Mouse (Mus musculus): ENCODE data around the gene Wscd2. TPM values are rescaled to one million over a fixed set of nuclear protein-coding genes. Genes with fewer than 3 reads are reported as not detected.

Gene Wscd2
- total RNA-seq, 2 experiments from 2014 or later, result 2.7 to 4.6 TPM

DNA sequence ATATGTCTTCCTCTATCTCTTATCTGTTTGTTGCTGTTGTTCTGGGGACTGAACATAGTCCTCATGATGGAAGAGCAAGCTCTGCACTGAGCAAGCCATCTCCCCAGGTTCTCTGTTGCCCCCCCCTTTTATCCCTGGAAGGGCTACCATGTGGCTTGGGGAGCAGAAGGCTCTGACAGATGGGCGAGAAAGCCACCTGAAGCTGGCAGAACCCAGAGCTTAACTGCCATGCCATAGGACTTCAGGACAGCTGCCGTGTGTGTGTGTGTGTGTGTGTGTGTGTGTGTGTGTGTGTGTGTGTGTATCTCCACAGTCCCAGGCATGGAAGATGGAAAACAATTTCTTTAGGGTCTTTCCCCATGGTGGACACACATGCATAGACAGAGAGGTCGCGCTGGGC is 128.6 kb downstream of the Wscd2 start:
- DNase-seq, result no peak

DNA sequence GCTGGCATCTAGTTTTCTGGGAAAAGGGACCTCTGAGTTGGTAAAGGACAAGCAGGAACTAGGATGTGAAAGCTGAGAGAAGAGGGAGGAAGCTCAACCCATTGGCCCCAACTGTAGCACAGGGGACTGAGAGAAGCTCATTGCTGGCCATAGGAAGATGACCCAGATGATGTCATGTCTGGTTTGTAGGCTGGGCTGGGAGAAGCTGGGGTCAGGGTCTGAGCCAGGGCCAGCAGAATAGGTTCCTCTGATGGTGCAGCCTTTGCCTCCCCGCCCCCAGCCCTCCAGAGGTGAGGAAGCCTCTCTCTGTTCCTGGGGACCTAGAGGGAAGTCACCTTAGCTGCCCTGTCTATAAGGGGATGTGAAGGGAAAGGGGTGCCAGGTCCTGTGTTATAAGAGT is 129.0 kb downstream of the Wscd2 start:
- no peak for DNase-seq

DNA sequence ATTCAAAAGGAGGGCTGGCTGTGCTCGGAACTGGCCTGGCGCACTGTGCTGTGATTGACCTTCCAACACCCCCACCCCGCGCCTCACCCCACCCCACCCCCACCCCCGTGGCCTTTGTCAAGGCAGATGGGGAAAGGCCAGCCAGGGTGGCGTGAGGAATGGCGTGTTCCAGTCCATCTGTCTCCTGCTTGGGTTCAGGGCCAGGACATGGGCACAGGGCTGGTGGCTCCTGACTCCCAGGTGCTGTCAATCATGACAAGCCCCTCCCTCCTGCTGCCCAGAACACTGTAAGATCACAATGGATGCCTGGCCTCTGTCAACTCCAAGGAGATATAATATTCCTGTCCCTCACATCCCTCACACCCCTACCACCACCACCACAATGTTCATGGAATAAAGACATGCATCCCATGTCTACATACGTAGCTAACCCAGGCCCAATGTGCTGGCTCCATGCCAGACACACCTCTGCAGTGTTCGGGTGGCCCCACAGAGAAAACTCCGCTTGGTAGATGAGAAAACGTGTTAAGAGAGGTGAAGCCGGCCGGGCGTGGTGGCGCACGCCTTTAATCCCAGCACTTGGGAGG is 130.1 kb downstream of the Wscd2 start:
- no peak for DNase-seq

DNA sequence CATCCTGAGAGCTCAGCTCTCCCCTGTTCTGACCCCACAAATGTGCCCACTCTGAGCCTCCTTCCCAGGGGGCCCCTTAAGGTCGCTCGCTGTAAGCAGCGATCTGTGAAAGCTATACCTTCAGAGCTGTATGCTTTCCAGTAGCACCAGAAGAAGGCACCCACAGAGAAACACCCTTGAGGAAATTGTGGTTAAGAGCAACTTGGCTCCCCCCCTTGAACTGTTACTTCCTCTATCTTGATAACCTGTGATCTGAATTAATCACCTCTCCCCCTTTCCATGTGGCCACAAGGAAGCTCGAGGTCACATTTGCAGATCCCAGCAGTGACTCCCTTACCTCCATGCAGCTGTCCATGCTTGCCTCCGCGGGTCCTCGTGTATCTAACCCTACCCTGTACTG is 130.9 kb downstream of the Wscd2 start:
- DNase-seq, result no peak

DNA sequence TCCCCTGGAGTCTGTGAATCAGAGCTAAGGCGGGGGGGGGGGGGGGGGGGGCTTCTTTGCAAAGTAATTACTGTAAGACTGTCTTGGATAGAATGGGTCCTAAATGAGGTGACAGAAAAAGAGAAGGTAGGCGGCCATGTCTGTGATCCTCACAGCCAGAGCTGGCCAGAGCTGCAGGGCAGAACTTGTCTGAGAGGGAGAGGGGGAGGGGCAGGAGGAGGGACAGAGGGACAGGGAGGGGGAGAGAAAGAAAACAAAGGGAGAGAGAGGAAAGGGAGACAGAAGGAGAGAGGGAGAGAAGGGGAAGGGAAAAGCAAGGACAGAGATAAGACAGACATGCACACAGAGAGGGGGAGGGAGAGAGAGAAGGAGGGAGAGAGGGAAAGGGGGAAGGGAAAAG is 132.9 kb downstream of the Wscd2 start:
- no peak for DNase-seq

DNA sequence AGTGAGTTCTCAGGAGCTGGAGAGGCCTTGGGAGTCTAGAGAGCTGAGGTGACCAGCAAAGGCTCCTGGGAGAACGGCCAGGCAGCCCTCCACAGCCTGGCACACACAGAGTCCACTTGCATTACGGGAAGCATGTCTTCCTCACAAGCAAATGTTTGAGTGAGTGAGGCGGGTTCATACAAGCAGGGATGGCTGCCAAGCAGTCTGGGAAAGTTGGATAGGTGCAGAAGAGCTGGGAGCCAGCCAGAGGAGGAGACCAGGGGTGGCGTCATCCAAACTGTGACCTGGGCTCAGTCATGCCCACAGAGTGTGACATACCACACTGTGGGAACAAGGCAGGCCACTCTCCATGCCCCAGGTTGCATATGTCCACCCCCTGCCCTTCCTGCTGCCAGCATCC is 134.9 kb downstream of the Wscd2 start:
- no peak for DNase-seq

DNA sequence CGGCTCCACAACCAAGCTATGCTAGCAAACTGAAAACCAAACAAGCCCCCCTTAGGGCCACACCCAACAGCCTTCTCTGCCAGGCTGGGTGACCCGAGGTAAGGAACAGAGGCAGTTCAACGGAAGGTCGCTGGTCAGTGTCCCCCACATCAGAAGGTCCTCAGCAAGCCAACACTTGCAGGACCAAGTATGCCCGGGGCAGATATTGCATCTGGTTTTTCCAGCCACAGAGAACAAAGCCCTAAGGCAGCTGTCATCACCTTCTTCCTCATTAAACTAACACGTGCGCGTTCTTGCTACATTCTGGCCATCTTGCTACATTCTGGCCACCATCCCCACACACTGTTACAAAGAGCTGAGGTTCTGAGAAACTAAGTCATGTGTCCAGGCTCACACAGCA is 136.2 kb downstream of the Wscd2 start:
- no peak for DNase-seq

DNA sequence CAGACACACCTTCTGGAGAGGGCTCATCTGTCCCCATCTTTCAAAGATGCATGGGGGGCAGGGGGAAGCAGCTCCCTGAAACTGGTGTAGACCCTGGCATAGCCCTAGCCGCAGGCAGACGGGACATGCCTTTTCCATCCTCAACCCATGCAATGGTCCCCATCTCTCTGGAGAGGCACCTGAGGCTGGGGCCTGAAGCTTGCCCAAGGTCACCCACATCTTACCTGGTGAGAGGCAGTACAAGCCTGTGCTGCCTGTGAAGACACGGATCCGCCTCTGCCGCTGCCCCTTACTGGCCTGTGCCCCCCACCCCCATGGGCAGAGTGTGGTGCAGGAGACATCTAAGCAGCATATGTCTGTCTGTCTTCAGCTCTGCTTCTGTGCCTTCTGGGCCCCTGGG is 136.9 kb downstream of the Wscd2 start:
- no peak for DNase-seq

DNA sequence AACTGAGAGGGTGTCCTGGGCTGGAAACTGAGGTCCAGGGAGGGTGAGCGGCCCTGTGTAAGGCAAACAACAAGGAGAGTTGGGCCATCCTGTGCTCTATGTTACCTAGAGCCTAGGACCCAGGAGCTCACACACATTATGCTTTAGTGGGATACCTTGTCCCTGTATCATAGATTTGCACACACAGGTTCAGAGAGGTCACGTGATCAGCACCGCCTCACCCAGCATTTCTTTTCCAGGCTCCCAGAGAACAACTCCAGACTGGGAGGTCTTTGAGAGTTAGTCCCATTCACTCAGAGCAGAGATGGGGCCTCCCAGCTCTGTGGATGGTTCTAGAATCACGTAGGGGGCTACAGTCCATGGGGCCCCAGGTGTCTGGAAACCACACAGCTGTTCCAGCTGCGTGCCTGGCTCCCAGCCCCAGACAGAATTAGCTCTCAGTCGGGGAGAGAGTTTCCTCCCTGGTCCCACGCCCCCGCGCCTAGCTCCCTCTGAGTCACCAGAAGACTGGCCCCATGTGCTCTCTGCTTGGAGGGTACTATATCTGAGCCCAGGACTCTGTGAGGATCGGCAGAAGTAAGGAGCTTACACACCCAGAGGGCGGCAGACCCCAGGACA is 137.8 kb downstream of the Wscd2 start:
- DNase-seq, result peak in 1 of 2 experiments; percentile 38

DNA sequence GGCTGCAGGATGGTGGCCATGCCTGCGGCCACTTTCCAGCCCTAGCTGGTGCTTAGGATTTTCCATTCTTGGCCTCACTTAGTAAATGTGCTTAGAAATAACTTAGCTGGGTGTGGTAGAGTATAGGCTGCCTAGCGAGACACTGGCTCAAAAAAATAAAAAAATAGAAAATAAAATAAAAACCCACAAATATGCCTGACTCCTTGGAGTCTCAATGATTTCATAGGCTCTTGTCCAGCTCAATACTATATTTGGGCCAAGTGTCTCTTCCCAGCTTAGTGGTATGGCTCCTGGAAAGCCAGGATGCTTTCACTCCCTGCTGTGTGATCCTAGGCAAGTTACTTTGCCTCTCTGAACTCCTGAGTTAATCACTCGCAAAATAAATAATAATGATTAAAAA is 139.1 kb downstream of the Wscd2 start:
- DNase-seq, result no peak

DNA sequence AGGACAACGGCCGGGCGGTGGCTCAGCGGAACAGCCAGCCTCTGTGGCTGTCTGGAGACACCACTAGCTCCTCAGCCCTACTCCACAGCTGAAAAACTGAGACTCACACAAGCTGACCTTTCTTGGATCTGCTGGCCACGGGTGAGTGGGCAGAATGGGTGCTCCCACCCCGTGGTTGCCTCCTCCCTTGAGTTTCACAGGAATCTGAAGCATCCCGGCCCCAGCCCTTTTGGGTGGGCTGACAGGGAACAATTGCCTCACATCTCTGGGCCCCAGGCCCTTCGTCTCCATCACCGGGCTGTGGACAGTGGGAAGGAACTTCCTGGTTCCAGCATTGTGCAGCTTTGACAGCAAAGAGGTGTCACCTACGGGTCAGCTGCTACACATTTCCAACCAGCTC is 140.0 kb downstream of the Wscd2 start:
- DNase-seq, result no peak

DNA sequence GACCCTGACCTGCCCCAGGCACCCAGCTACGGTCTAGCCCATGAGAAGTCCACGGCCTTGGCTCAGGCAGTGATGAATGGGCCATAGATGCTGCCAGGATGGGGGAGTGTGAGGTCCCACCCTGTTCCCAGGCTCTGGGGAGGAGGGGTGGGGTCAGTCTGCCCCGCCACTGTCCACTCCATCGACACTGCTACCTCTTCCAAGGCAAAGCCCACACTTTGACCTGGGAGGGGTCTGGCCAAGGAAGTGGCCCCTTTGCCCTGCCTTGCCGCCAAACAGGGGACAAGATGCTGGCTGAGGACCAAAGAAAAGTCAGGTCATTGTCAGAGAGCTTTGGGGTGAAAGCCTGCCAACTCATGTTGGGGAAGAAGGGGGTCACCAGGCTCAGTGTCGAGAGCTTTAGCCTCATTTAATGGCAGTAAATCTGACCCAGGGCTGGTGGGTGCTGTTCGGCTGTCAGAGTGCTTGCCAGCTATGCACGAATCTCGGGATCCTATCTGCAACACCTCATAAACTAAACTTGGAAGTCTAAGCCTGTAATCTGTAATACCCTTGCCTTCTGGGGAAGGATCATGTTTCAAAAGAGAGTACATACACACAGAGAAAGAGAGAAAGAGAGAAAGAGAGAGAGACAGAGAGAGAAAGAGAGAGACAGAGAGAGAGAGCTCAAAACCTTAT is 143.0 kb downstream of the Wscd2 start:
- peak in 1 of 2 experiments; percentile 58 for DNase-seq

DNA sequence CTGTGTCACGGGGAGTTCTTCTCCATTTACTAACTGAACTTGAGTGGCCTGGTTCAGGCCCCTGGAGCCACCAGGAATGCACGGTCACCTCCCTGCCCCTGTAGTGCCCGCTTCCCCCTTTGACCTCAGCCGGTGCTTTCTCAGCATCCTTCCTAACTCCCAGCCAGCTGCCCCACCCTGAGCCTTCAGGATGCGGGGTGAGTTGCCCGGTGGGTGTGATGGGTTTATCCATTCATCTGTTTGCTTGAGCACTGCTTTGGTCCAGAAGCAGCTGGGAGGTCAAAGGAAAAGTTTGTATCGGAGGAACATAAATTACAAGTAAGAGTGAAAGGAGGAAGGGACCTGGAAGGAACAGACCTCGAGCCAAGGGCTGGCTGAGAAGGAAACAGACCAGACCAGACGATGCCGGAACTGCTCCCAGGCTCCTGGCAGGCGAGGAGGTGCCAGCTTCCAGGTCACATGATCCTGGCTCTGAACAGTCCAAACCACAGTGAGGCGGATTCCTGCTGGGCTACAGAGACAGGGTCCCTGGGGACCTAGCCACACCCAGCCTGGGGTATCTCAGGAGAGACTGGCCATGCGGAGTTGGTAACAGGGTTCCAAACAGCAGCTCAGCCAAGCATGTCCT is 144.0 kb downstream of the Wscd2 start:
- DNase-seq, result peak; percentile 60 to 77

DNA sequence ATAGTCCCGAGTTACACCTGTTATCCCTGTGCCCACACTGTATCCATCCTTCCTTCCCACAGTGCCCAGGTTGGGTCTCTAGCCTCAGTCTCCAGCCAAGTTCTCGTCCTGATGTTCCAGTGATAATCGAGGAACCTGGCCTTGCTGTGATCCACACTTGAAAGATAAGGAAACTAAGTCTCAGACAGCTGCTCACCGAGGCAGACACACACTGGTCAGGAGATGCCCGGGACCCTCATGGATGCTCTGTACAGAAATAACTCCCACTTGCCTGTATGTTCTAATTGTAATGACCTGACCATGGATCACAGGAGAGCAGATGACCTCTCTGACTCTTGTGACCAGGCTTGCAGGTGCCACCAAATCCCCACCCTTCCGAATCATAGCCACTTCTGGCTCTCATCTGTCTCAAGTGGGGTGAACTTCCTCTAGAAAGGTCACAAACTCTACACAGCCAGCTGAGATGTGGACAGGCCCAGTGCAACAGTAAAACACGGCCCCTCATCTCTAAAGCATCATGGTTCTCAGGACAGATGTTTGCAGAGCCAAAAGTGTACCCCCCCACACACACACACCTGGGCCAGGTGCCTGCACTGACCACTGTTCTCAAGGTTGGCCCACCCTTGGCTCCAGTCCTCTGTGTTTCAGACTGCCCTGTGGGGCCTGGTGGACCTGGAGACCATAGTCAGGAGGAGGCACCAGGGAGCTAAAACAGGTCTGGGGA is 144.9 kb downstream of the Wscd2 start:
- no peak for DNase-seq

DNA sequence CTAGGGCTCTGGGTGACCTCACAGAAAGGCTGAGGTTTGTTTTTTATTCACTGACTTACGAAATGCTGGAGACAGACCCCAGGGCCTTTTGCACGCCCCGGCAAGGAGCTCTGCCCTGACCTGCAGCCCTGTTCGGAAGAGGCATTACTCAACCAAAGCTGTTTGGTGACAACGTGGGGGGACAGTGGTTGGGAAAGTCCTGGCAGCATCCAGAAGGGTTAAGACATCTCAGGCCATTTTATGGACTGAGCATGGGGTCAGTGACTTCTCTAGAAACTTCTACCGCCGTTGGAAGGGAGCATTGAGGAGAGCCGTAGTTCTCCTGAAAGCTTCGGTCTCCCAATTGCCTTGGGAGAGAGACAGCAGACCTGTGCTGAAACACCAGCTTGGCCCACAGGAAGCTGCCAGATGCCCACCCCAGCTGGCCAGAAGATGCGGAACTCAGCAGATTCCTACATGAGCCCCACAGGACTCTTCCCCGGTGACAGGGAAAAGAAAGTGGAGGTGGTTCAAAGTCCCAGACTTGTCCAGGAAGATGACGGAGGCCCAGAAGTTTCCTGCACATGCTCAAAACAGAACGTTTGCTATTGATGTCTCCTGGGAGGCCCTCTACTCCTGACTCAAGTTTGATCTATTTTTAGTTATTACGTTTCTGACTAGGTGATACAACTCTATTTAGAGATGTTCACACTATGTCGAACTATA is 145.9 kb downstream of the Wscd2 start:
- DNase-seq, result no peak

DNA sequence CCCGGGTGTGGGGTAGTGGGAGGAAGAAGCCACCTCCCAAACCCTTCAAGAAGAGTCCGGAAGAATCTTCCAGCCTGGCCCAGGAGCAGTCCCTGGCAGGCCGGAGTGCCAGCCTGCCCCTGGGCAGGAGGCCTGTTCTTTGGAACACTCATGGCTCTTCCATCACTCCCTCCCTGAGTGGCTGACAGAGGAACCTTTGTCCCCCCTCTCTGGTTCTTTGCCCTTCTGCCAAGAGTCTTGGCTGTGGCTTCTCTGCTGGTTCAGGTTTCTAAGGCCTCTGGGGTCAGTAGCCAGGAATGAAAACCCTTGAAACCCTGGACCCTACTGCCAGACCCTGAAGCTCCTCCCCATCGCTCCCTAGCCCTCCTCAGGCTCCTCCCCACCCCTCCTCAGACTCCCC is 147.5 kb downstream of the Wscd2 start:
- no peak for DNase-seq

DNA sequence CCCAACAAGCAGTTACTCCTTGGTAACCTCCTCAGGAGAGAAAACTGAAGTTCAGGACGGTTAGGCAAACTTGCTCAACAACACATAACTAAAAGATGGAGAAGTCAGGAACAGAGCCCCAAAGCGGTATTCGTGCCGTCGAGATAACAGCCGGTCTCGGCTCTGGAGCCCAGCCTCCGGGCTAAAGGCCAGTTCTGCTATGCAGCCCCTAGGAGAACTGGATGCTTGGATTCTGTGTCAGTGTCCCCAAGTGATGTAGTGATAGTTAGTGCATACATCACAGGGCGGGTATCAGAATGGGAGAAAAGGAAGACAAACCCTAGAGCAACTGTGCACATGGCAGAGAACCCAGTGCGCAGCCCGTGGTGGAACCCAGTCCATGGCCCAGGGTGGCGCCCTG is 147.9 kb downstream of the Wscd2 start:
- no peak for DNase-seq

DNA sequence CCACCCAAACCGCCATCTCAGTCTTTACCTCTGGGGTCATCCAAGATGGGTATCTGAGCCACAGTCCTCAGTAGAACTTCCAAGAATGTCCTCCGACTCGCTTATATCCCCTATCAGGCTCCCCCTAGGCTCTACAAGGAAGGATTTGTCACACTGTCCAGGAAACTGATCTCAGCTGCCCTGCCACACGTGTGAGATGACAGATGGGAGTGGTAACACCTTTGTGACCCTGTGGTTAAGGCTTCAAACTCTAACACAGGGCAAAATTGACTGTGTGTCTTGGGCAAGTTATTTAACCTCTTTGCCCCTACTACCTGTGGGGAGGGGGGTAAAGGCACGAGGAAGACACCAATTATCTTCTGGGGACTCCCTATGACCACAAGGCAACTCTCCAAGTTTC is 149.0 kb downstream of the Wscd2 start:
- no peak for DNase-seq
